Mouse (Mus musculus): ENCODE measurements around the gene Tbx5.

GRCm38 (mm10) chr5:119806467-119806866 is 26.0 kb upstream of the Tbx5 start:
- TF ChIP-seq GATA1 (IDR thresholded peaks at IDR 0.05; ENCODE audit: borderline replicate concordance, low read length) (no peak), FLI1 (IDR thresholded peaks at IDR 0.05; ENCODE audit: low read length) (no peak)
